Mouse (Mus musculus): ENCODE measurements around the gene Adamts8. TPM values are rescaled to one million over a fixed set of nuclear protein-coding genes. Genes with fewer than 3 reads are reported as not detected.

Adamts8 gene
- total and polyA plus RNA-seq, 3 experiments, result not detected

- Histone ChIP-seq H3K4me3 (replicated peaks in 1 of 3; ENCODE audit: low read depth in 2 of 3, low read length in 2 of 3, poor library complexity in 1 of 3) (no peak overlapping the region), H3K4me2 (ENCODE audit: insufficient read depth, low read depth, poor library complexity, severe bottlenecking) (no peak overlapping the region), H3K27ac (ENCODE audit: insufficient read depth, low read depth) (no peak overlapping the region), H3K79me2 (replicated peaks; ENCODE audit: control insufficient read depth, extremely low read depth, insufficient read depth, poor library complexity, severe bottlenecking) (no peaks in the 10 kb centered on the region), H3K9ac (ENCODE audit: insufficient read depth, low read depth) (no peak overlapping the region), H3K9me3 (replicated peaks; ENCODE audit: low read length) (no peaks in the 10 kb centered on the region), H3K27me3 (replicated peaks) (no peaks in the 10 kb centered on the region), H3K36me3 (replicated peaks in 1 of 2; ENCODE audit: control insufficient read depth in 1 of 2, insufficient read depth in 1 of 2, low read length in 1 of 2) (no peaks in the 10 kb centered on the region), H3K4me1 (ENCODE audit: control insufficient read depth in 1 of 2, insufficient read depth in 2 of 2) (no peaks in the 10 kb centered on the region)
- TF ChIP-seq E2F4 (IDR thresholded peaks at IDR 0.05; ENCODE audit: insufficient replicate concordance, low read depth, low read length) (no peak), JUND (conservative IDR thresholded peaks at IDR 0.05; ENCODE audit: low read depth, low read length) (no peak), TCF12 (IDR thresholded peaks at IDR 0.05; ENCODE audit: low read depth, low read length) (no peak)
- DNase-seq (ENCODE audit: extremely low read depth), result no peak
- in situ Hi-C loops (cut with MboI; ENCODE audit: low pct_ligation_motif_present, low pct_unique_long_range_greater_than_20kb, low sequenced_read_pairs), result no loop called here
- dilution Hi-C loops (cut with MboI; ENCODE audit: extremely low pct_ligation_motif_present, extremely low pct_unique_long_range_greater_than_20kb, low sequenced_read_pairs), result no loop called here
Observed at GRCm38 (mm10) chr9:31010040-31010439, 67.7 kb downstream of the Adamts8 start.

- Histone ChIP-seq H3K4me3 (replicated peaks in 1 of 3; ENCODE audit: low read depth in 2 of 3, low read length in 2 of 3, poor library complexity in 1 of 3) (no peak overlapping the region), H3K9ac (ENCODE audit: insufficient read depth, low read depth) (no peak overlapping the region), H3K36me3 (replicated peaks in 1 of 2; ENCODE audit: control insufficient read depth in 1 of 2, insufficient read depth in 1 of 2, low read length in 1 of 2) (no peaks in the 10 kb centered on the region), H3K27ac (ENCODE audit: insufficient read depth, low read depth) (no peak overlapping the region), H3K27me3 (replicated peaks) (no peaks in the 10 kb centered on the region), H3K4me1 (ENCODE audit: control insufficient read depth in 1 of 2, insufficient read depth in 2 of 2) (no peaks in the 10 kb centered on the region), H3K4me2 (ENCODE audit: insufficient read depth, low read depth, poor library complexity, severe bottlenecking) (no peak overlapping the region), H3K9me3 (replicated peaks; ENCODE audit: low read length) (no peaks in the 10 kb centered on the region), H3K79me2 (replicated peaks; ENCODE audit: control insufficient read depth, extremely low read depth, insufficient read depth, poor library complexity, severe bottlenecking) (no peaks in the 10 kb centered on the region)
- dilution Hi-C loops (cut with MboI; ENCODE audit: extremely low pct_ligation_motif_present, extremely low pct_unique_long_range_greater_than_20kb, low sequenced_read_pairs), result no loop called here
- DNase-seq (ENCODE audit: extremely low read depth), result no peak
- TF ChIP-seq TCF12 (IDR thresholded peaks at IDR 0.05; ENCODE audit: low read depth, low read length) (no peak), ZNF384 (IDR thresholded peaks at IDR 0.05; ENCODE audit: low read depth, low read length) (no peak), JUN (IDR thresholded peaks at IDR 0.05; ENCODE audit: insufficient read depth, low read depth, low read length) (no peak), MEF2A (IDR thresholded peaks at IDR 0.05; ENCODE audit: borderline replicate concordance, low read depth, low read length) (no peak), E2F4 (IDR thresholded peaks at IDR 0.05; ENCODE audit: insufficient replicate concordance, low read depth, low read length) (no peak), MAFK (IDR thresholded peaks at IDR 0.05; ENCODE audit: insufficient replicate concordance, low read length) (no peak), MAZ (IDR thresholded peaks at IDR 0.05; ENCODE audit: low read depth, low read length) (no peak), SIN3A (IDR thresholded peaks at IDR 0.05; ENCODE audit: low read length) (no peak), NRF1 (IDR thresholded peaks at IDR 0.05; ENCODE audit: low read depth, low read length) (no peak), UBTF (IDR thresholded peaks at IDR 0.05; ENCODE audit: low read depth, low read length) (no peak), MXI1 (IDR thresholded peaks at IDR 0.05; ENCODE audit: low read depth, low read length) (no peak), POLR2A (IDR thresholded peaks at IDR 0.05; ENCODE audit: low read depth, low read length) (no peak), IRF4 (IDR thresholded peaks at IDR 0.05; ENCODE audit: low read depth, low read length) (no peak), PAX5 (IDR thresholded peaks at IDR 0.05; ENCODE audit: low read length) (no peak), POLR2AphosphoS2 (IDR thresholded peaks at IDR 0.05; ENCODE audit: low read depth, low read length) (no peak), CHD2 (IDR thresholded peaks at IDR 0.05; ENCODE audit: low read length) (no peak), ZC3H11A (IDR thresholded peaks at IDR 0.05; ENCODE audit: low read depth, low read length) (no peak)
- in situ Hi-C loops (cut with MboI; ENCODE audit: low pct_ligation_motif_present, low pct_unique_long_range_greater_than_20kb, low sequenced_read_pairs), result no loop called here
Observed at GRCm38 (mm10) chr9:31010749-31011148, 68.4 kb downstream of the Adamts8 start.
